Mouse (Mus musculus) cortical plate, adult 2 months (tissue): ENCODE results near the gene Dnajc3.

Experiments
- CTCF ChIP-seq: fragments of 200-500 bp; IDR thresholded peaks from 2 replicates; pipeline ENCODE4 v1.5.1; 2011; ENCODE audit warnings: mild to moderate bottlenecking, control low read depth, low read length; ENCODE audit not compliant: insufficient read depth; ENCODE audit errors: extremely low read depth
- POLR2A ChIP-seq: fragments of 200-500 bp; IDR thresholded peaks from 2 replicates; pipeline ENCODE4 v1.6.1; 2011; ENCODE audit warnings: mild to moderate bottlenecking, low read length, control low read depth; ENCODE audit not compliant: insufficient read depth; ENCODE audit errors: extremely low read depth

DNA sequence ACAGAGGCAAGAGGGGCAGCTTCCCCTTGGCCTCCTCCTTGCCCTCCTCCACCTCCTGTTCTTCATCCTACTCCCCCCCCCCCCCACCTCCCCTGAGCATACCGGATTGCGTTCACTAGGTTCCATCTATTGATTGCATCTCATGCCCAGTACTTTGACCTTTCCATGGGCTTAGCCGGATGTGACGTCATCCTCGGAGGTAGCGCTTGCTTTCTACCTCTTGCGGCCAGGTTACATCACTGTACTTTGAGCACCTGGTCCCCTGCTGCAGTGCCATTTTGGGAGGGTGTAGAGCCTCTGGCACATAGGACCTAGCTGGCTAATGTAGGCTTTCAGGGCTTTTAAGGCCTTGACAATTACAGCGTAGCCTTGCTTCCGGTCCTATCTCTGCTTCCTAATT is 3.1 kb upstream of the Dnajc3 start:
- no peak for TF ChIP-seq CTCF
- no peak for TF ChIP-seq POLR2A
